Mouse (Mus musculus): ENCODE results near the gene Cd5. TPM values are rescaled to one million over a fixed set of nuclear protein-coding genes. Genes with fewer than 3 reads are reported as not detected.

Gene Cd5
- polyA plus RNA-seq, 1 experiment from 2014 or later: 0.42 TPM

GRCm38 (mm10) chr19:10724629-10725363, 14.0 kb downstream of the Cd5 start:
- no peak overlapping the region for H3K4me2 ChIP-seq
- H3K4me3 ChIP-seq: no peak overlapping the region
- H3K4me1 ChIP-seq: peaks cover 30% of the 10 kb centered on the region
- no peak overlapping the region for H3K9ac ChIP-seq
- 0 out of 2 replicates have a peak overlapping the region, but pooled peaks have one; percentile 58 for H3K27ac ChIP-seq
- WGBS: 74% methylated on average over 13 of the region's 13 CpGs
- peaks cover 4% of the 10 kb centered on the region; the same call in 1 of the 2 replicates for H3K27me3 ChIP-seq
- no peaks in the 10 kb centered on the region for H3K36me3 ChIP-seq
- no peaks in the 10 kb centered on the region for H3K9me3 ChIP-seq
- ATAC-seq (ENCODE audit: insufficient number of reproducible peaks, insufficient read depth, low FRiP score, low TSS enrichment, low read depth): no peak

DNA sequence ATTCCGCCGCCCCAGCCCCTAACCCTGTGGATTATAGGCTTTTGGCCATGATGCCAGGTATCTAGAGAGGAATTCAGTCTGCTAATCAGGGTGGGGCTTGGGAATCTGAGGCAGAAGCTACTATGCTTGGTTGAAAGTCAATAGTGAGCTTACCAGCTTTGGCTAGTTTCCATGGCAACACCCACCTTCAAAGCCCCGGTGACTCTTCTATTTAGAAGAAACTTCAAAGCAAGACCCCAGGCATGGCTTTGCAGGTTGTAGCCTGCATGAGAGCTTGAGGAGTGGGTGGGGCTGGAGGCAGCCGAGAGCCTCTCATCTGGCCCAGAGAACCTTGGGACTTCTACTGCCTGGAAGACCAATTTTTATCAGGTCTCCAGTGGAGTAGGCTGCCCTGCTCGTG, 15.2 kb downstream of the Cd5 start:
- WGBS: 28% methylated on average over 5 of the region's 5 CpGs

DNA sequence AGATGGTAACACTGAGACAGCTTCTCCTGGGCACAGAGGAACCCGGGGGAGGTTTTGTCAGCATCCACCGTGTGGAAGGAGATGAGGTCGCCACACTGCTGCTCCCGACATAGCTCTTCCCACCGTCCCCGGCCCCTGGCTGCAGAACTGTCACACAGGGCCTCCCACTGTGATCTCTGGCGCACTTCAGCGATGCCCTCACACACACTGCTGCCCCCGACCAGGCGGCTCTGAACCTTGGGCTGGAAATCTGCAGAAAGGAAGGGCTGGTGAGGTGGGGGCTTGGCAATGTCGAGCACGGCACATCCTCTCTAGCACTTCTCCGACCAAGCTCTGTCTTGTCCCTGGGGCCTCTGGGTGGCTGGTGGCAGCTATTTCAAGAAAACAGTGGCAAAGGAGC, 15.7 kb downstream of the Cd5 start:
- Histone ChIP-seq H3K9ac (peak overlapping the region; percentile 52), H3K4me1 (peaks cover 29% of the 10 kb centered on the region), H3K4me2 (peak overlapping the region; percentile 14; the same call in 1 of the 2 replicates), H3K27ac (peak overlapping the region; percentile 73), H3K9me3 (no peaks in the 10 kb centered on the region), H3K27me3 (peaks cover 4% of the 10 kb centered on the region; the same call in 1 of the 2 replicates), H3K36me3 (no peaks in the 10 kb centered on the region), H3K4me3 (no peak overlapping the region)
- ATAC-seq (ENCODE audit: insufficient number of reproducible peaks, insufficient read depth, low FRiP score, low TSS enrichment, low read depth): no peak
- WGBS: 24% methylated on average over 13 of the region's 13 CpGs

More for the DNA sequence above, 15.2 kb downstream of the Cd5 start:
- ATAC-seq (ENCODE audit: insufficient number of reproducible peaks, insufficient read depth, low FRiP score, low TSS enrichment, low read depth): peak; percentile 63; the same call in 1 of the 2 replicates
- no peak overlapping the region for H3K9ac ChIP-seq
- H3K4me1 ChIP-seq: peaks cover 29% of the 10 kb centered on the region
- H3K4me3 ChIP-seq: no peak overlapping the region
- H3K27ac ChIP-seq: peak overlapping the region; percentile 73
- no peaks in the 10 kb centered on the region for H3K9me3 ChIP-seq
- peaks cover 4% of the 10 kb centered on the region; the same call in 1 of the 2 replicates for H3K27me3 ChIP-seq
- H3K36me3 ChIP-seq: no peaks in the 10 kb centered on the region
- no peak overlapping the region for H3K4me2 ChIP-seq

DNA sequence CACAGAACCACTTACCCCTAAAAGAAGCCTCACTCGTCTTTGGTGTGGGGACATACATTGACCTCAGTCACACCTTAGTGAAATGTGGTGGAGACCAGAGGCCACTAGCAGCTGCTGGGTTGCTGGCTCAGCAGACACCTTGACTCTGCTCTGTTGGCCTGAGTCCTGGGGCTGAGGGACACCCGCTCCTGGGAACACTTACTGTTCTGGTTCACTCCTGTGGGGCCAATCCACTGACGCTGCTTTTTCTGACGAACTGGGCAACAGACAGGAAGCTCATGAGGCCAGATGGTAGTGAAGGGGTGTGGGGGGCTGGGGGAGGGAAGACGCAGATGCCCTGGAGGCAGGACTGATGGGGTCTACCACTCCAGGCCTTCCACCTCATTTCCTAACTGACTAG, 17.7 kb downstream of the Cd5 start:
- Histone ChIP-seq H3K27me3 (peaks cover 4% of the 10 kb centered on the region; the same call in 1 of the 2 replicates), H3K4me3 (no peak overlapping the region), H3K4me1 (peaks cover 29% of the 10 kb centered on the region), H3K9me3 (no peaks in the 10 kb centered on the region), H3K9ac (no peak overlapping the region), H3K4me2 (no peak overlapping the region), H3K36me3 (no peaks in the 10 kb centered on the region), H3K27ac (no peak overlapping the region)
- WGBS: 44% methylated on average over 5 of the region's 5 CpGs
- no peak for ATAC-seq (ENCODE audit: insufficient number of reproducible peaks, insufficient read depth, low FRiP score, low TSS enrichment, low read depth)

DNA sequence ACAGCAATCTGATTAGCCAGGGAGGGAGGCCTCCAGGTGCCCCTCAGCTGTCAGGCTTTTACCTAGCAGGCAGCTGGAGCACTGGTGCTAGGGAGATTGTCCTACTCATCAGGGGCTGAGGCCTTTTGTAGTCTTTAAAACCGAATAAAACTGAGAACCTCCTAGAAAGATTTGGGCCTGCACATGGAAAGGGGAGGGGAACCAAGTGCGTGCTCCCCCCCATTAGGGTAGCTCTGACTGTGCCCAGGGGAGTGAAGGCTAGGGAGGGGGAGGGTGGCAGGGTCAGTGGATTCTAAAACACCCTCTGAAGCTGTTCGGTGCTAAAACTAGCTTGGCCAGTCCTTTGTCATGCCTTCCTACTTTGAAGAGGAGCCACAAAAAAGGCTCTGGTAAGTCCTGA, 18.3 kb downstream of the Cd5 start:
- peaks cover 4% of the 10 kb centered on the region; the same call in 1 of the 2 replicates for H3K27me3 ChIP-seq
- no peak overlapping the region for H3K27ac ChIP-seq
- no peak overlapping the region; the same call in 1 of the 2 replicates for H3K9ac ChIP-seq
- no peak for ATAC-seq (ENCODE audit: insufficient number of reproducible peaks, insufficient read depth, low FRiP score, low TSS enrichment, low read depth)
- 28% methylated on average over 3 of the region's 3 CpGs for WGBS
- H3K4me3 ChIP-seq: no peak overlapping the region
- H3K4me1 ChIP-seq: peaks cover 29% of the 10 kb centered on the region
- H3K9me3 ChIP-seq: no peaks in the 10 kb centered on the region
- no peak overlapping the region for H3K4me2 ChIP-seq
- H3K36me3 ChIP-seq: no peaks in the 10 kb centered on the region

GRCm38 (mm10) chr19:10719751-10720150, 19.1 kb downstream of the Cd5 start:
- Histone ChIP-seq H3K4me1 (peaks cover 29% of the 10 kb centered on the region), H3K9ac (no peak overlapping the region), H3K4me3 (no peak overlapping the region), H3K4me2 (no peak overlapping the region), H3K27me3 (peaks cover 4% of the 10 kb centered on the region; the same call in 1 of the 2 replicates), H3K27ac (no peak overlapping the region), H3K9me3 (no peaks in the 10 kb centered on the region), H3K36me3 (no peaks in the 10 kb centered on the region)
- WGBS: 21% methylated on average over 2 of the region's 2 CpGs
- ATAC-seq (ENCODE audit: insufficient number of reproducible peaks, insufficient read depth, low FRiP score, low TSS enrichment, low read depth): no peak

DNA sequence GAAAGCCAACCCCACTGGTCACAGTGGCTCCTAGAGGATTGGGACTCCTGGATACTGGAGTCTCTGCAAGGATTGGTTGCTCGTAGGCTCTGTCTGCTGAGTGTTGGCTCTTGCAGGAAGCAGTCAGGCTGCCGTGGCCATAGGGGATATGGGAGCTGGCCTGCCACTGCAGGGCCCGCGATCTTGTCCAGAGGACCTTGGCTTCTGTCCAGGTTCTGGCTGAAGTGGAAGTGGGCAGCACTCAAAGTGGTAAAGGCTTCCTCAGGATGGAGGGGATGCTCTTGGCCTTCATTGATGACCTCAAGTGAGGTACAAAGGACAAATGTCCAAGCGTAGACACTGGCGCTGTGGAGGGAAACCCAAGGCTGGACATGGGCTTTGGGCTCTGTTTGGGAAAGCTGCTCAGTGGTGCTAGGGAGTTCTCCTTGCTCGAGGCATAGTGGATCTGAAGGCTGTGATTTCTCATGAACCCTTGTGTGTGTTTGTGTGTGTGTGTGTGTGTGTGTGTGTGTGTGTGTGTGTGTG, 20.5 kb downstream of the Cd5 start:
- Histone ChIP-seq H3K9ac (no peak overlapping the region), H3K9me3 (no peaks in the 10 kb centered on the region), H3K27ac (no peak overlapping the region), H3K4me1 (peaks cover 22% of the 10 kb centered on the region), H3K27me3 (peaks cover 2% of the 10 kb centered on the region; the same call in 1 of the 2 replicates), H3K4me3 (no peak overlapping the region), H3K36me3 (peaks cover 10% of the 10 kb centered on the region), H3K4me2 (no peak overlapping the region)
- no peak for ATAC-seq (ENCODE audit: insufficient number of reproducible peaks, insufficient read depth, low FRiP score, low TSS enrichment, low read depth)
- WGBS: 80% methylated on average over 7 of the region's 7 CpGs

DNA sequence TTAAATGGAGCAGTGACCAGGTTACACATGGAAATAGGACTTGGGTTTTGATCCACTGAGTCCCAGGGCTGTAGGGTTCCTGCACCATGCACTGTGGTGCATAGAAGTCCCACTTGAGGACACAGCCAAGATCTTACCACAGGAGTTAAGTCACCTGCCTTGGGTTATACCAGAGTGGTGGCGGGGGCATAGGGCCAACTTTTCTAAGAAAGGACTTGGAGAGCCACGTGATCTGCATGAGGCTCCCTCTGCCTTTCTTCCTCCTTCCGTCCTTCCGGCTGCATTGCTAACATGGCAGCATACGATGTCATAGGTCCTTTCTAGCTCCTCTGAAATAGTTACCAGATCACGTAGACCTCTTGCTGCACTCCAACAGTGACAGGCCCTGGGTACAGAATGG, 23.3 kb downstream of the Cd5 start:
- Histone ChIP-seq H3K36me3 (peaks cover 38% of the 10 kb centered on the region), H3K4me1 (peaks cover 14% of the 10 kb centered on the region), H3K4me3 (no peak overlapping the region), H3K27ac (no peak overlapping the region), H3K9me3 (no peaks in the 10 kb centered on the region), H3K27me3 (no peaks in the 10 kb centered on the region), H3K9ac (no peak overlapping the region), H3K4me2 (no peak overlapping the region)
- 89% methylated on average over 6 of the region's 6 CpGs for WGBS
- no peak for ATAC-seq (ENCODE audit: insufficient number of reproducible peaks, insufficient read depth, low FRiP score, low TSS enrichment, low read depth)

GRCm38 (mm10) chr19:10714682-10715475, 23.9 kb downstream of the Cd5 start:
- H3K4me1 ChIP-seq: peaks cover 12% of the 10 kb centered on the region
- H3K27ac ChIP-seq: 0 out of 2 replicates have a peak overlapping the region, but pooled peaks have one; percentile 7
- H3K4me3 ChIP-seq: no peak overlapping the region
- H3K36me3 ChIP-seq: peaks cover 42% of the 10 kb centered on the region
- no peak overlapping the region for H3K4me2 ChIP-seq
- no peak overlapping the region for H3K9ac ChIP-seq
- H3K27me3 ChIP-seq: no peaks in the 10 kb centered on the region
- no peaks in the 10 kb centered on the region for H3K9me3 ChIP-seq
- WGBS: 38% methylated on average over 4 of the region's 4 CpGs
- ATAC-seq (ENCODE audit: insufficient number of reproducible peaks, insufficient read depth, low FRiP score, low TSS enrichment, low read depth): 0 out of 2 replicates have a peak, but pooled peaks have one; percentile 20

DNA sequence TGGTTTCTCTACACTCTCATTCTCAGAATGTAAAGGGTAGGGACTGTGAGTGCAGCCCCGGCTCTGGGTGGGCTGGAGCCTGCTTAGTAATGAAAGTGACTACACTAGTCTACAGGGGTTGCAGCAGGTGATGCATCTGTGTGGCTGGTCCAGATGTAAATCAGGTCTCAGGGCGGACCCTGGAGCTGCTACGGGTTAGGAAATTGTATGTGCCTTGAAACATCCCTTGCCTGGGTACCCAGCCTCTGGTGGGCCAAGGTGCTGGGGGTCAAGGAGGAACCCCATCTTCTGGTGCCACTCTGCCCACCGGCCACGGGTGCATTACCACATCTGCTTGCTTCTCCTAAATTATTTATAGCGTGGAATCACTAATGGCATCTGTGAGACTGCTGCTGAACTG, 24.6 kb downstream of the Cd5 start:
- H3K4me3 ChIP-seq: no peak overlapping the region
- 85% methylated on average over 6 of the region's 6 CpGs for WGBS
- H3K9me3 ChIP-seq: no peaks in the 10 kb centered on the region
- no peak for ATAC-seq (ENCODE audit: insufficient number of reproducible peaks, insufficient read depth, low FRiP score, low TSS enrichment, low read depth)
- H3K27ac ChIP-seq: 0 out of 2 replicates have a peak overlapping the region, but pooled peaks have one; percentile 7
- no peaks in the 10 kb centered on the region for H3K27me3 ChIP-seq
- H3K4me2 ChIP-seq: no peak overlapping the region
- no peak overlapping the region for H3K9ac ChIP-seq
- H3K4me1 ChIP-seq: peaks cover 16% of the 10 kb centered on the region
- H3K36me3 ChIP-seq: peaks cover 42% of the 10 kb centered on the region

DNA sequence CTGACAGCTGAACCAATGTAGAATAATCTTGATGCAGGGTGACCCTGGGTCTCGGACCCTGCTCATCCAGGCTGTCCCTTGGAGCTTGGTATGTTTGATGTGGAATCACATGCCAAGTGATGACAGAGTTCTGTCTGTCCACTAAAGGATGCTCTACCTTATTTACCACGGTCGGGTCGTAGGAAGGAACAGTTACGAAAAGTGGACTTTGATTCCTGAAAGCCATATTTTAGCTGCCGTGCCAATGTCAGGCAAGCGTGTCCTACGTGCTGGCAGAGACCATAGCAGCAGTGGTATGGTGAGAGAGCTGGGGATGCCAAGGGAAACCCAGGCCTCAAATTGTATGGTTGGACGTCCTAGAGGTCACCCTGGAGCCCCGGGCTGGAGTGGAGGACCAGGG, 25.3 kb downstream of the Cd5 start:
- ATAC-seq (ENCODE audit: insufficient number of reproducible peaks, insufficient read depth, low FRiP score, low TSS enrichment, low read depth): no peak
- peaks cover 21% of the 10 kb centered on the region for H3K4me1 ChIP-seq
- WGBS: 92% methylated on average over 10 of the region's 10 CpGs

More for the DNA sequence above, 25.3 kb downstream of the Cd5 start:
- no peaks in the 10 kb centered on the region for H3K9me3 ChIP-seq
- peaks cover 47% of the 10 kb centered on the region for H3K36me3 ChIP-seq
- H3K4me3 ChIP-seq: no peak overlapping the region
- H3K9ac ChIP-seq: no peak overlapping the region
- no peak overlapping the region for H3K27ac ChIP-seq
- no peaks in the 10 kb centered on the region for H3K27me3 ChIP-seq
- no peak overlapping the region for H3K4me2 ChIP-seq

All from embryonic facial prominence, embryonic 13.5 days (tissue).